Mouse (Mus musculus) bone marrow macrophage, adult 2 months (primary cell): Measurements from ENCODE around the gene Slamf6.
"Not testable (repeated sequence)": the region's sequence is repeated elsewhere in the genome, so short reads cannot be mapped to it uniquely, and the experiment has no call there.

Source experiments
- CTCF ChIP-seq: IDR thresholded peaks from 2 replicates; pipeline ENCODE4 v1.5.1; 2012; ENCODE audit warnings: low read depth, mild to moderate bottlenecking, low read length, moderate library complexity
- POLR2A ChIP-seq: IDR thresholded peaks from 2 replicates; pipeline ENCODE4 v1.6.1; 2012; ENCODE audit warnings: mild to moderate bottlenecking, low read depth, low read length, borderline replicate concordance

DNA sequence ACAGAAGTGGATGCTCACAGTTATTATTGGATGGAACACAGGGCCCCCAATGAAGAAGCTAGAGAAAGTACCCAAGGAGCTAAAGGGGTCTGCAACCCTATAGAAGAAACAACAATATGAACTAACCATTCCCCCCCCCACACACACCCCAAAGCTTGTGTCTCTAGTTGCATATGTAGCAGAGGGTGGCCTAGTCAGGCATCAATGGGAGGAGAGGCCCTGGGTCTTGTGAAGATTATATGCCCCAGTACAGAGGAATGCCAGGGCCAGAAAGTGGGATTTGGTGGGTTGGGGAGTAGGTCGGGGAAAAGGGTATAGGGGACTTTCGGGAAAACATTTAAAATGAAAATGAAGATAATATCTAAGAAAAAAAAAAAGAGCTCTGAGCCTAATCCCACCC, 57.0 kb downstream of the Slamf6 start:
- TF ChIP-seq CTCF, POLR2A: not testable (repeated sequence)
